Mouse (Mus musculus): ENCODE data around the gene Slc25a39.

- no peak for TF ChIP-seq CTCF (IDR thresholded peaks at IDR 0.05; ENCODE audit: control insufficient read depth, insufficient read depth, insufficient replicate concordance, low read depth, low read length)
- no peak for TF ChIP-seq POLR2A (IDR thresholded peaks at IDR 0.05; ENCODE audit: control insufficient read depth, low read depth, low read length)
Measured at GRCm38 (mm10) chr11:102428981-102429540, 21.3 kb upstream of the Slc25a39 start.

Data from testis, adult 2 months (tissue).